Mouse (Mus musculus) heart, embryonic 13.5 days (tissue): ENCODE results near the gene Klk14. TPM values are rescaled to one million over a fixed set of nuclear protein-coding genes. Genes with fewer than 3 reads are reported as not detected.
"Not testable (repeated sequence)": the region's sequence is repeated elsewhere in the genome, so short reads cannot be mapped to it uniquely, and the experiment has no call there.

ENCODE experiments used
- ATAC-seq: fragments of 200-750 bp; cut with Nextera tagmentation; 2 replicates; pipeline ENCODE4 v1.8.0; 2017; ENCODE audit warnings: moderate TSS enrichment; ENCODE audit not compliant: insufficient number of reproducible peaks, low FRiP score, low TSS enrichment; ENCODE audit errors: extremely low read depth
- H3K27ac ChIP-seq: fragments of 300-500 bp; sonication (generic); replicated peaks from 2 replicates; pipeline ENCODE4 v1.5.1; 2015; ENCODE audit warnings: moderate library complexity, mild to moderate bottlenecking, inconsistent platforms
- H3K27me3 ChIP-seq: fragments of 300-500 bp; sonication (generic); replicated peaks from 2 replicates; pipeline ENCODE4 v1.6.1; 2015; ENCODE audit warnings: mild to moderate bottlenecking, inconsistent platforms
- H3K36me3 ChIP-seq: fragments of 300-500 bp; sonication (generic); 2 replicates; pipeline ENCODE4 v1.6.1; 2015; ENCODE audit warnings: mild to moderate bottlenecking, inconsistent platforms
- H3K4me1 ChIP-seq: fragments of 300-500 bp; sonication (generic); 2 replicates; pipeline ENCODE4 v1.6.1; 2015; ENCODE audit warnings: inconsistent platforms
- H3K4me2 ChIP-seq: fragments of 300-500 bp; sonication (generic); 2 replicates; pipeline ENCODE4 v1.6.1; 2015; ENCODE audit warnings: inconsistent platforms, mild to moderate bottlenecking, moderate library complexity
- H3K4me3 ChIP-seq: fragments of 300-500 bp; sonication (generic); 2 replicates; pipeline ENCODE4 v1.5.1; 2015; ENCODE audit warnings: moderate library complexity, mild to moderate bottlenecking, inconsistent platforms
- H3K9ac ChIP-seq: fragments of 300-500 bp; sonication (generic); 2 replicates; pipeline ENCODE4 v1.6.1; 2015; ENCODE audit warnings: inconsistent platforms, mild to moderate bottlenecking, moderate library complexity
- H3K9me3 ChIP-seq: fragments of 300-500 bp; sonication (generic); 2 replicates; pipeline ENCODE4 v1.6.1; 2016; ENCODE audit warnings: inconsistent platforms
- WGBS: fragments of 180-500 bp; shearing (Covaris S2); methylation state at CpG from one replicate; pipeline ENCODE4 v1.1.7; 2015; ENCODE audit warnings: mixed read lengths; 5-methylcytosine and 5-hydroxymethylcytosine counted together
- polyA plus RNA-seq: library from polyadenylated mRNA; unstranded; fragments of >200 nt; fragmentation: Nextera tagmentation; extraction: Ambion mirVana; gene quantifications from 2 replicates; pipeline ENCODE4 v1.2.1, GENCODE M21; 2015

Gene Klk14
- not detected in 2 replicates for polyA plus RNA-seq

GRCm38 (mm10) chr7:43690118-43690517, at the start of gene Klk14:
TSS of gene Klk14 (plus strand) at chr7:43690418.
- Histone ChIP-seq H3K4me3 (no peak within 1 kb of the TSS), H3K9ac (no peak within 1 kb of the TSS)
- no peak for ATAC-seq

GRCm38 (mm10) chr7:43642587-43642986, 47.6 kb upstream of the Klk14 start:
- H3K36me3 ChIP-seq, result no peaks in the 10 kb centered on the region
- no peaks in the 10 kb centered on the region for H3K4me1 ChIP-seq
- H3K4me2 ChIP-seq, result no peak overlapping the region
- no peak overlapping the region for H3K4me3 ChIP-seq
- WGBS, result 67% methylated on average over 5 of the region's 5 CpGs
- no peak overlapping the region for H3K9ac ChIP-seq
- no peaks in the 10 kb centered on the region for H3K9me3 ChIP-seq
- no peak overlapping the region for H3K27ac ChIP-seq
- ATAC-seq, result no peak
- no peaks in the 10 kb centered on the region for H3K27me3 ChIP-seq

More at GRCm38 (mm10) chr7:43690118-43690517, at the start of gene Klk14:
- no peaks in the 10 kb centered on the region for H3K27me3 ChIP-seq
- no peak within 1 kb of the TSS for H3K4me2 ChIP-seq
- H3K36me3 ChIP-seq, result no peaks in the 10 kb centered on the region
- H3K4me1 ChIP-seq, result no peaks in the 10 kb centered on the region
- no peaks in the 10 kb centered on the region for H3K9me3 ChIP-seq
- H3K27ac ChIP-seq, result no peak within 1 kb of the TSS

- Histone ChIP-seq H3K4me3 (no peak overlapping the region), H3K4me1 (no peaks in the 10 kb centered on the region), H3K27ac (no peak overlapping the region), H3K9ac (no peak overlapping the region), H3K36me3 (no peaks in the 10 kb centered on the region), H3K9me3 (no peaks in the 10 kb centered on the region), H3K4me2 (no peak overlapping the region), H3K27me3 (no peaks in the 10 kb centered on the region)
- no peak for ATAC-seq
- WGBS, result 69% methylated on average over 17 of the region's 17 CpGs
Measured at GRCm38 (mm10) chr7:43643046-43643652, 47.1 kb upstream of the Klk14 start.

- no peak for ATAC-seq
- no peaks in the 10 kb centered on the region for H3K27me3 ChIP-seq
Measured at GRCm38 (mm10) chr7:43652683-43653082, 37.5 kb upstream of the Klk14 start.

GRCm38 (mm10) chr7:43654519-43654918, 35.7 kb upstream of the Klk14 start:
- Histone ChIP-seq H3K27ac (no peak overlapping the region), H3K4me3 (no peak overlapping the region), H3K4me2 (no peak overlapping the region), H3K9ac (no peak overlapping the region), H3K9me3 (0 out of 2 replicates have a peak, but pooled peaks cover 7% of the 10 kb centered on the region), H3K27me3 (no peaks in the 10 kb centered on the region; the same call in 1 of the 2 replicates), H3K4me1 (no peaks in the 10 kb centered on the region), H3K36me3 (no peaks in the 10 kb centered on the region)
- WGBS, result 59% methylated on average over 3 of the region's 3 CpGs
- ATAC-seq, result no peak

More at GRCm38 (mm10) chr7:43652683-43653082, 37.5 kb upstream of the Klk14 start:
- 73% methylated on average over 6 of the region's 6 CpGs for WGBS
- no peaks in the 10 kb centered on the region for H3K36me3 ChIP-seq
- H3K4me1 ChIP-seq, result no peaks in the 10 kb centered on the region
- no peak overlapping the region for H3K9ac ChIP-seq
- no peak overlapping the region for H3K4me3 ChIP-seq
- no peak overlapping the region for H3K27ac ChIP-seq
- H3K9me3 ChIP-seq, result 0 out of 2 replicates have a peak, but pooled peaks cover 7% of the 10 kb centered on the region
- no peak overlapping the region for H3K4me2 ChIP-seq

GRCm38 (mm10) chr7:43656232-43656631, 34.0 kb upstream of the Klk14 start:
- H3K9ac ChIP-seq, result no peak overlapping the region
- ATAC-seq, result no peak
- no peak overlapping the region for H3K4me3 ChIP-seq
- 0 out of 2 replicates have a peak, but pooled peaks cover 6% of the 10 kb centered on the region for H3K9me3 ChIP-seq
- no peaks in the 10 kb centered on the region for H3K36me3 ChIP-seq
- WGBS, result 49% methylated on average over 6 of the region's 6 CpGs
- H3K4me1 ChIP-seq, result no peaks in the 10 kb centered on the region
- no peak overlapping the region for H3K27ac ChIP-seq
- H3K27me3 ChIP-seq, result no peaks in the 10 kb centered on the region; the same call in 1 of the 2 replicates
- no peak overlapping the region for H3K4me2 ChIP-seq

GRCm38 (mm10) chr7:43660002-43660401, 30.2 kb upstream of the Klk14 start, which contains the start of gene Siglece:
TSS of gene Siglece (minus strand) at chr7:43660161.
- no peak within 1 kb of the TSS for H3K27ac ChIP-seq
- H3K9ac ChIP-seq, result no peak within 1 kb of the TSS
- no peak within 1 kb of the TSS for H3K4me2 ChIP-seq
- H3K27me3 ChIP-seq, result no peaks in the 10 kb centered on the region; the same call in 1 of the 2 replicates
- no peaks in the 10 kb centered on the region for H3K36me3 ChIP-seq
- no peak within 1 kb of the TSS for H3K4me3 ChIP-seq
- H3K4me1 ChIP-seq, result no peaks in the 10 kb centered on the region
- no peak for ATAC-seq
- 68% methylated on average over 1 of the region's 1 CpGs for WGBS
- H3K9me3 ChIP-seq, result no peaks in the 10 kb centered on the region

- ATAC-seq, result no peak
Measured at GRCm38 (mm10) chr7:43662804-43663203, 27.4 kb upstream of the Klk14 start.

GRCm38 (mm10) chr7:43667221-43667620, 23.0 kb upstream of the Klk14 start:
- not testable (repeated sequence) for H3K4me3 ChIP-seq, H3K27me3 ChIP-seq, H3K9me3 ChIP-seq, H3K9ac ChIP-seq, H3K36me3 ChIP-seq, H3K4me2 ChIP-seq, H3K4me1 ChIP-seq, ATAC-seq, H3K27ac ChIP-seq
- 74% methylated on average over 4 of the region's 4 CpGs for WGBS

More at GRCm38 (mm10) chr7:43662804-43663203, 27.4 kb upstream of the Klk14 start:
- Histone ChIP-seq H3K9me3 (no peaks in the 10 kb centered on the region), H3K4me1 (no peaks in the 10 kb centered on the region), H3K9ac (no peak overlapping the region), H3K4me2 (no peak overlapping the region), H3K36me3 (no peaks in the 10 kb centered on the region), H3K4me3 (no peak overlapping the region), H3K27ac (no peak overlapping the region), H3K27me3 (no peaks in the 10 kb centered on the region; the same call in 1 of the 2 replicates)
- WGBS, result 59% methylated on average over 1 of the region's 1 CpGs

GRCm38 (mm10) chr7:43668582-43668981, 21.6 kb upstream of the Klk14 start:
- ATAC-seq, result no peak

GRCm38 (mm10) chr7:43671064-43671808, 19.0 kb upstream of the Klk14 start:
- Histone ChIP-seq H3K9ac (peak overlapping the region; percentile 89), H3K4me2 (peak overlapping the region; percentile 87), H3K27me3 (no peaks in the 10 kb centered on the region), H3K36me3 (peaks cover 23% of the 10 kb centered on the region), H3K4me1 (peaks cover 8% of the 10 kb centered on the region), H3K9me3 (no peaks in the 10 kb centered on the region), H3K4me3 (peak overlapping the region; percentile 83), H3K27ac (peak overlapping the region; percentile 21)
- ATAC-seq, result no peak
- 67% methylated on average over 11 of the region's 11 CpGs for WGBS

More at GRCm38 (mm10) chr7:43668582-43668981, 21.6 kb upstream of the Klk14 start:
- Histone ChIP-seq H3K4me2 (no peak overlapping the region), H3K36me3 (no peaks in the 10 kb centered on the region), H3K9ac (no peak overlapping the region), H3K4me3 (no peak overlapping the region), H3K4me1 (peaks cover 8% of the 10 kb centered on the region), H3K27me3 (no peaks in the 10 kb centered on the region), H3K27ac (no peak overlapping the region), H3K9me3 (no peaks in the 10 kb centered on the region)
- WGBS, result 15% methylated on average over 3 of the region's 3 CpGs
